Mouse (Mus musculus) NIH3T3 (cell line): ENCODE measurements at regions not wholly inside any gene's neighbourhood (a gene's known extent, or its start where the extent isn't known, plus 50 kb on each side); places are given as distances from the start of the nearest gene placed in this dataset.

Source experiments
- DNase-seq: peaks from one replicate; pipeline ENCODE4 v3.0.0-alpha.2; 2012; ENCODE audit warnings: low read depth

DNA sequence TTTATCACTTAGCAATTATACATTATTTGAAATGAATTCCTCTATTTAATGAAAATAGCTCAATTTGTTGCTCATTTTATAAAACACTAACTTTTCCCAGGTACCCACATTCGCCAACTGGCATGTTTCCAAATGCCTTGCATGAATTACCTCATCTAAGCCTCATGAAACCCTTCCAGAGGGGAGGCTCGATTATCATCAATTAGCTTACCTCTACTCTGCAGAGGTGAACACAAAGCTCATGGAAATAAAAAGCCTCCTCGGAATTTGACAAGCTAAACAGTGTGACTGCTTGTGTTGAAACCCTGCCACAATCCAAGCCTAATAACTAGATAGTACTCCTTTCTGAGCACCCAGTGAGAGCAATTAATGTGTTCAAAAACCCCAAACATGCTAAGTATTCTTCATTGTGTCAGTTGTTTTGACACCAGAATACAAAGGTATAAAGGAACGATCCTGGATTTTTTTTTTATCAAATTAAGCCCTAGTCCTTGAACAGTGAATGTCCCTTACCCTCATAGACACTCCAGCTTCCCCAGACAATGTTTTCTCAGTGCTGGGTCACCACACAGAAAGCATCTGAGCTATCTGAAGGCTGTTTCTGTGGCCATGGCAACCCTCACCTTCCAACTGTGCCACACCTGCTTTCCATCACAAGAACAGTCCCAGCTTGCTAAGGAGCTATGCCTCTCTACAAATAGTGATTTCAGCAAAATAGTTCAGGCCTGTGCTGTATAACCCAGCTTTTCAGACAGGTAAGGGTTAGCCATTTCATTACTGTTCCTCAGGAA is 530.4 kb downstream of the Rapgef2 start:
- no peak for DNase-seq

GRCm38 (mm10) chr3:78736111-78736510 is 550.2 kb downstream of the Rapgef2 start:
- no peak for DNase-seq

- DNase-seq, result no peak
Observed at GRCm38 (mm10) chr3:78716691-78717090, 569.6 kb downstream of the Rapgef2 start.

DNA sequence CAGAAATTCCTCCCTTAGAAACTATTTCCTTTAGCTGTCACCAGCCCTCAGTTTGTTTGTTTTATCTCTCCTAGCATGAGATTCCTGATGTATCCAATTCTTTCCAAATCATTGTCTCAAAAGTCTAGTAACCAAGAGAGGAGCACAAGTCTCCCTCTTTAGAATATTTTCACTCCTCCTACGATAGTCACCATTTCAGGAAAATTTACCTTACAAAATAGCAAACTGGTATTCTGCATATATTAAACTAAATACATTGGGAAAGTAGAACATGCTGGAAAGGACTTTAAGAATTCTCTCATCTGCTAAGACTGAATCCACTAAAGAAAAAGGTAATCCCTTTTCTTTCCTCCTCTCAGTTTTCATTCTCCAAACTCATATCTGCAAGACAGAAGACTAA is 578.6 kb downstream of the Rapgef2 start:
- DNase-seq, result no peak

GRCm38 (mm10) chr3:78698936-78699335 is 587.4 kb downstream of the Rapgef2 start:
- DNase-seq, result peak; percentile 2

DNA sequence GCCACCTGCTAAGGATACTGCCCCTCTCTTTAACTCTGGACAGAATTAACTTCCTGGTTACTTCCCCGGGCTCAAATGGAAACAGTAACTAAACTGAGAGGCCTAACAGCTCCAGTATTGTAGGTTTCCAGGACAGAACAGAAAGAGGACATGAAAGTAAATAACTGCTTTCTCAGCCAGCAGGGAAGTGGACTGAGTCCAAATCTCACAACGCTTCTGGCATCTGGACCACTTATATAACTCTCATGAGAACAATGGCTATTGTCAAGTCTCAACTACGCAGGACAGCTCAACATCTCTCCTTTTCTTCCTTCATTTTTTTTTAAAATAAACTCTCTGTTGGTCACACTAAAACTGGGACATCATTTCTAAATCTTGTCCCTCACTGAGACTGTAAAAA is 594.8 kb downstream of the Rapgef2 start:
- DNase-seq, result no peak

GRCm38 (mm10) chr3:78677656-78678055 is 608.7 kb downstream of the Rapgef2 start:
- DNase-seq, result no peak

DNA sequence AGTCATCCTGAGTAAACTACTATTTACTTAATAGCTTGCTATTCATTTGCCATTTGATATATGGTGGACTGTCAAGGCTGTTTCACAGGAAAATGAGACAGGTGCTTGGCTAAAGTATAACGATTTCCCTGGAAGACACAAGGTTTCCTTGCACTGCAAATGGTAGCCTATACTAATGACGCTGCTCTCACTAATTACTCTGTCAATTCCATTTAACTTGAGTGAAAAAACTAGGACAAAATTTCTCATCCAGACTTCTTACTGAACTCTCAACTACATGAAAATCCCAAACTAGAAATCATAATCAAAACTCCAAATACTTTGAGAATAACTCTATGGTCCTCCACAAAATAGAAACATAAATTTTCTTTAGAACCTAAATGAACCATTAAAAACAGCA is 609.5 kb downstream of the Rapgef2 start:
- no peak for DNase-seq

DNA sequence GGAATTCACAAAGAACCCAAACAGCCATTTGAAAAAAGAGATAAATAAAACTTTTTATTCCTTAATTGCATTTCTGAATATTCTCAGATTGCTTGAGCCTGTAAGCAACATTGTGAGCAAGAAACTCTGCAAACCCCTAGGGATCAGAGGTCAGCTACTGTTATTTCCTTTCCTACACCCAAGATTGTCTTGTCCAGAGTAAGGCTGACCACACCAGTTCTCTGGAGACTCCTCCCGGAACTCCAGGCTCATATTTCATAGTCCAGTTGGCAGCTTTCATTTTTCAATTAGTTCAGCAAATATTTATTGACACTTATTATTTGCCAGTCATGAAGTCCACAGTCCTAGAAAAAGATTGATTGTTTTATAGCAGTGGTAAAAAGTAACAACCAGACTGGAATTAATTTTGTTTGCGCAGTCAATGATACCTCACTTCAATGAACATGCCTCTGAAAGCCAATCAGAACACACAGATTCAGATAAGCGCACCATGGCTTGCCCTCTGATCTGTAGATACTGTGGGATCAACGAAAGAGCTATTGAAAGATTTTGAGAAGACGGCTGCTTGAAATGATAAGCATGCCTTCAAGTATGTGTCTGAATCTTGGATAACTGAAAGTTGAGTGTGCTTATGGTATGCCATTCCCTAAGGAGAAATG is 611.7 kb downstream of the Rapgef2 start:
- no peak for DNase-seq

DNA sequence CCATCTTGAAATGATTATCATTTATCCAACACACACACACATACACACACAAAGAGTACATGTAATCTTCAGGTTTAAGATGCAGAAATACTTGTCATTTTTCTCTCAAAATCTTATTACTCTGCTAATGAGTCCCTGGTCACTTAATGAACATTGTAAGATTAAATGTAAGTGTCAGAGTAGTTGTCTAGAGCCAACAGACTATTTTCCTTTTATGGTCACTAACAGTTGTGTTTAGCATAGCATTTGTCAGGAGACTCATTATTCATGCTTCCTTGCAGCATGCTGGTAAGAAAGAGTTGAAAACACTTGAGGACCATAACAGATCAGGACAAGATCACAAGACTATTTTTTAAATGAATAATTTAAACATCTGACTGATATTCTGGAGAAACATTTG is 618.3 kb downstream of the Rapgef2 start:
- DNase-seq, result no peak

- DNase-seq, result no peak
Observed at GRCm38 (mm10) chr3:78667374-78668023, 618.8 kb downstream of the Rapgef2 start.

- no peak for DNase-seq
Observed at GRCm38 (mm10) chr3:78648115-78648514, 638.2 kb downstream of the Rapgef2 start.

- DNase-seq, result no peak
Observed at GRCm38 (mm10) chr3:78635386-78635785, 650.9 kb downstream of the Rapgef2 start.

DNA sequence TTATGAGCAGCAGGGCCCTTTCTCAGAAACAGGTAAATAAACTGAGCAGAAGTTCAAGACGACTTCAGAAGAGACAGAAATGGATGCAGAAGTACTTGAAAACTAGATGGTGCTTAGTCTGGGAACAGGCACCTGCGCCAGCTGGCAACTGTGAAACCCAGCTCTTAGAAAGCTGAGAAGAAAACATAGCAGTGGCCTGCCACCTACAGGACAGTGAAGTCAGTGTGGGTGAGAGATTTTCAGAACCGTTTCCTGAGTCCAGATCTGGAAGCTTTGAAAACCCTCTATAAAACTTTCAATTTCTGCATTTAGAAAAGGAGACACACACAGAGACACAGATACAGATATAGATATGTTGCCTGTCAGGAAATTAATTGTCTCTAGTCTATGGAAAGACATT is 667.4 kb downstream of the Rapgef2 start:
- peak; percentile 57 for DNase-seq

DNA sequence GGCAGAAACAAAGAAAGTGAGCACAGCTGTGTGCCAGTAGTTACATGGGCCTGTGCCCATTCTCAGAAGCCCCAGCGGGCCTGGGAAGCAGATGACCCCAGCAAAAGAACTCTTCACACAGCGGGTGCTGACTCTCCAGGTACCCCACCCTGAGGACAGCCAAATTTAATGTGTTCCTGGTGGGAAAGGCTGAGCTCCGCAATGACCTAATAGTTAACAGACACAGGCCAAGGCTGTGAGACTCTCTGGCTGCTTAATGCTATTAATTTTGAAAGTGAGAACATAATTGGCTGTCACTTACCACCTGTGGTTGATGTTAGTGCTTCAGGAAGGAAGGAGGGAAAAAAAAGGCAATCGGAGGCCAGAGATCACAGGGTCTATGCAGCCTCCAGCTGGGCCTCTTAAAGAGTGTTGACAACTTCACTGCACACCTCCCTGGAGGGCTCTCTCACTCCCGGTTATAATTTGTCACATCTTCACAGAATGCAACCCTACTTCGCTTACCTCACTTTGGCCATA is 691.5 kb downstream of the Rapgef2 start:
- no peak for DNase-seq

DNA sequence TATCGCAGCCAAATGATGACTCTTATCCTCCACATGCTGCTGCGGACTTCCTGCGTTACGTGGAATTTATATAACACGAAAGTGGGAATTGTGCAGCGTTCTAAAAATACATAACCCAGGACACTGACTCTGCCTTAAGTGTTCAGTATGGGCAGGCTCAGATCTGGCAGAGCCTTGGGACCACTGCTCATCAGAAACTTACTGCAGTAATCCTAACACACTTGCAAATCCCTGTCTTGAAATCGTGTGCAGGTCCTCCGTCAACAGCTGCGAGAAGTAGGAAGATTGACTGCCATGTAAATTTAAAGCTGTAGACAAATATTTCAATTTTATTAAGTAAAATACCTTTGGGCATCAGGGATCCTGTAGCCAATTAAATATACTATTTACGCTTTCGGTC is 692.0 kb downstream of the Rapgef2 start:
- no peak for DNase-seq

DNA sequence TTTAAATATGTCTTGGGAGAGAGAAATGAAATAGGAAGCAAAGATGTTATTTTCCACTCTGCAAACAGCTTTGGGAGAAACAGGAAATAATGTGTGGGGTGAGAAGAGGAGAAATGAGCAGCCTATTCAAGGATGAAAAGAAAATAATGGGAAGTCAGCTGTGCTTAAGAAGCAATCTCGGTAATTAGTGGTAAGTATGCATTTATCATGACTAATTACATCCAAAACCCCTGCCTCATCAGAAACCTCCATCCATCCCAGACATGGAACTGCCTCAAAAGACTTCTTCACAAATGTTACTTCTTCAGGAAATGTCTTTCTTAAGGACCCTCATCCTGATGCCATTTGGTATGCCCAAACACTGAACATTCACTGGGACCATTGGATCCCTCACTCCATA is 699.7 kb downstream of the Rapgef2 start:
- no peak for DNase-seq

DNA sequence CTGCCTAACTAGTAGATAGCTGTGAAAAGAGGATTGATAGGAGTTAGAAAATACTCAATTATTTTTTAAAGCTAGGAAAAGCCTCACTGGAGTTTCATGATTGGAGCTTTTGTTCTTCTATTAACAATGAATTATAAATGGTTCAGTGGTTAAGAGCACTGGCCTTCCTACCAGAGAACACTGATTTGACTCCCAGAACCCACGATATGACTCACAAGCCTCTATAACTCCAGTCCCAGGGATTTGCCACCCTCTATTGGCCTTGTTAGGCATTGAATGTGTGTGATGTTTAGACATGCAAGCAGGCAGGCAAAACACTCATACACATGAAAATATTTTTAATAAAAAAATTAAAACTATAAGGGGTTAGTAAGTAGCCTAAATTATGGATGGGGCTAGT is 704.4 kb downstream of the Rapgef2 start:
- peak; percentile 3 for DNase-seq

DNA sequence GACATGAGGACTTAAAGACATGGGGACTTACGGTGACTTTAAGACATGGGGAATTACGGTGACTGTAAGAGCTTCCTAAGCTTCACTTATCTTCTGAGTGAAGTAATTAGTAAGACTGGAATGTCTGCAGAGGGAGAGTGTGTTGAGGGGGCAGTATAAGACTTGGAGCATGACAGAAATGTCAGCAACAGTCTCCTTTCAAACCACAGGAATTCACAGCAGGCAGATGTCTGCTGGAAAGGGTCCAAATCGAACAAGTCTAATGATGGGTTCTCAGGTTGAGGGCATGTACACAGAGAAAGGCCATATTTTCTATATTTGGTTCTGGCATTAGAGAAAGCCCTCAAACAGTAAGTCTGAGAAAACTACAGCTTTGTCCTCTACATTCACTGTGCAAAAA is 705.2 kb downstream of the Rapgef2 start:
- DNase-seq, result no peak

DNA sequence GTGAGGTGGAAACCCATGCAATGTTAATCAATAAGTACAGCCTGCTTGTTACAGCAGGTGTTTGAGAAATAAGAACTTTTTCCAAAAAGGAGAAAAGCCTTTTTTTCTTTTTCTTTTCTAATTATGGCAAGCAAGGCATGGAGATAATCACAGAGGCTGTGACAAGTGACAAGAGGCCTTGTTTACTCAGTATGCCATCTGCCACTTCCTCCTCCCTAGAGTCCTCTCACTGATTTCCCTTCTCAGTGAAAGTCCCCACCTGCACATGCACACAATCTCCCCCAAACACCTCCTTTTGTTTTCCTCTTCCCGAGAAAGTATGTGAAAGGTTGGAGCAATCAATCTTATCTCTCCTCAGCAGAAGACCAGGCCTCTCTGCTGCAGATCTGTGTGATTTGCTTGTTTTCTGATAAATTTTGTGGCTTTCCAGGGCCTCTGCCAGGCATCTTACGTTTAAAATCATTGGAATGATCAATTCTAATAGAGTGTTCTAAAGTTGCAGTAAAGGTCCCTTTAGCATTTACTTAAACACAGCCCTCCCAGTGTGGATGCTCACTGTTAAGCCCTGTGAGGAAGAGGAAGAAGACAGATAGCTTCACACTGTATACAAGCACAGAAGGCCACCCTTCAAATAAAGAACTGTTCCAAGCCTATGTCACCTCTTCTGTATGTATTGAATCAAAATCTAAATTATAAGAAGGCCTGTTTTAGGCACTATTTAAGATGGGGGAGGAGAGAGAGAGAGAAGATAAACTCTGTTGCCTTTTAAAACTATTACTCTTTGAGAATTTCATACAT is 710.5 kb downstream of the Rapgef2 start:
- DNase-seq, result no peak

DNA sequence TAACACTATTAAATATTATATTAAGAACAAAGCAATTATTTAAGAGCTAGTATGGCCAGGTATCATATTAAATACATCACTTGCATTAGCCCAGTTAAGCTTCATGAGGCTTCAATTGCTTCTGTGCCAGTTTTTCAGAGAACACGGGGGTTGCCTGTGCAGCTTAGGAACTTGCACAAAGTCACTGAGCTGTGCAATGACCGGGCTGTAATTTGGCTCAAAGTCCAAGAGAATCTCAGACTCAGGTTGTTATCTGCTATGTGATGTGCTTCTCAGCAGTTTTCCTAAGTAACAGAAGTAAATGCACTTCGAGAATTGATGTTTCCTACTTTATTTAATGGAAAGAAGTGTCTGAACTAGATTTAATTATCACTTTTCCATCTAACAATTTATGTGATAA is 711.5 kb downstream of the Rapgef2 start:
- DNase-seq, result no peak

DNA sequence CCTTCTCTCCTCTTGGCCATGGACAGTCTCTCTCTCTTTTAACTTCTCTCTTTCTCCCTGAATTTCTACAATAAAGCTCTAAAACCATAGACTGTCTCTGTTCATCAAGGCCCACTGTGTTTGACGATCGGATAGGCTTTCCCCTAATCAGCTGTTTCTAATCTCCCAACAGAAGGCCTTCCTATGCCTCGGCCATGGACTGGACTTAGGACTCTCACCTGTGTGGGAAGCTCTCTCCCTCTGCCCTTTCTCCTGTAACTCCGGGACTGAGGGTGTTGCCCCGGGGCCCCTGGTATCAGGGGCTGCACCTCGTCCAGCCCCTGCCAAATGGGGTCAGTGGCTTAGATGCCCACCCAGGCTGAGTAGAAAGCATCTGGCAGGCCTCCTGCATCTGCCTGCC is 713.0 kb downstream of the Rapgef2 start:
- DNase-seq, result no peak
